Mouse (Mus musculus) heart, postnatal 14 days (tissue): Measurements from ENCODE around the gene Olfr1395. TPM values are rescaled to one million over a fixed set of nuclear protein-coding genes. Genes with fewer than 3 reads are reported as not detected.
"Not testable (repeated sequence)": the region's sequence is repeated elsewhere in the genome, so short reads cannot be mapped to it uniquely, and the experiment has no call there.

ENCODE experiments used
- DNase-seq, 2 experiments: peaks; one replicate each; pipeline ENCODE4 v3.0.0; 2021 to 2022
- intact Hi-C: fragments of 180-260 bp; cut with DNase I; formaldehyde crosslinking; loops from one replicate; pipeline ENCODE4 v1.15.1; 2025
- total RNA-seq, 2 experiments: library from RNA; stranded (reverse); gene quantifications; 2 replicates each; pipeline ENCODE4 v1.2.3; 2021

Olfr1395 gene
- total RNA-seq, 2 experiments from 2014 or later = not detected

DNA sequence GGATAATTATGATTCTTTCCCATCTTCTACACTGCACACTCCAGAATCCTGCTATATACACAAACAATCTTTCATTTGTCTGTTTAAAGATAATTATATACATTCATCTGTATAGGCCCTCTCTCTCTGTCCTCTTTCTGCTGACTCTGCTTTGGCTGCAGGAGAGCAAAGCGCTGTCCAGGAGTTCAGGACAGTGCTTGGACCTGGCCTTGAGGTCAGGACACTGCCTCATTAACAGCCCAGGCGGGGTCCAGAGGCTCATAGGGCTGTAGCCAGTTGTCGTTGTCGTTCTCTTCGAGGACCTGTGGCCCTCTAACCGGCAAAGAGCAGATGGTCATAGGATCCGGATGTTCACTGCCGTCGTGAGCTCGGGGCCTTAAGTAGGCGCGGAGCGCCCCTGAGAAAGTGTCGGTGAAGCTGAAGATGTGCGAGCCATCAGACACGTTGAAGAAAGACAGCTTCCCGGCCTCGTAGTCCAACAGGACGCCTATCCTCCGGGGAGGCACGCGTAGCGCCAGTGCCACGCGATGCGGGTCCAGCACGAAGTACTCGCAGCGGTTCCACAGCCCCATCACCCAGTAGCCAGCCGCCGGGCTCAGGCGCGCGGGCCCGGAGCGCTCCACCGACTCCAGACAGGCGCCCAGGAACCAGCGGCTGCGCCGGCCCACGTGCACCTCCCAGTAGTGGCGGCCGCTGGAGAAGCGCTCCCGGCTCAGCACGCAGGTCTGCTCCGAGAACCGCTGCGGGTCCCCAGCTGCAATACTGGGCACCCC is 27.0 kb downstream of the Olfr1395 start:
- intact Hi-C loops = no loop called here
- no peak for DNase-seq

DNA sequence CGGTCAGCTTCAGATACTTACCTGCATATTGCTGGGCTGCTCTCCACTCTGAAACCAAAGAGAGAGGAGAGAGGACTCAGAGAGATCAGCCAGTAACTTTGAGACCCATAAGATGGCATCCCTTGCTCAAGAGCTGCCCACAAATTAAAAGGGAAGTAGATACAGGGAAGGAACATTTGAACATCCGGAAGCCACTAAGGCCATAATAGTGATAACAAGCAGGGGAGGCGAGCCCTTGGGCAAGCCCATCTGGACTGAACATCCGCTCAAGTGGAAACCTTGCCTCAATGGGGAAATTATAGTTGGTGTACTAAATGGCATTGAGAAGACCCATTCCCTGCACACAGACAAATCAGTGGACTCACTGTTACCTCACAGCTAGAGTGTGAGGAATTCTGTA is 28.5 kb downstream of the Olfr1395 start:
- intact Hi-C loops = no loop called here
- no peak for DNase-seq

DNA sequence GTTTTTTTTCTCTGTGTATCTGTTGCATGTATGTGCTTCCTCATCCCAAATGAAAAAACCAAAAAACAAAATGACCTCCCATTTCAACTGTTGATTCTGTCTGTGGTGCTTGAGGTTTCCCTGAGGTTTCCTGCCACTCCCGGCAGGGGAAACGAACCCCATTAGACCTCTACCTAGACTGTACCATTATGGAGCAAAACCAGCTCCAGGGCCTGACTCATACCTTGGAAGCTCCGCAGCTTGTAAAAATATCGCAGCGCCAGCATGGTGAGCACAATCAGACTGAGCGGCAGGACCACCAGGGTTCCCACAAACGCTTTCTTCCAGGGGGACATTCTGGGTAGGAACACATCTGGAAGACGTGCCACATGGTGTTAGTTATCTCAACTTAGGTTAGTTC is 33.3 kb downstream of the Olfr1395 start:
- intact Hi-C loops = no loop called here
- DNase-seq = no peak

DNA sequence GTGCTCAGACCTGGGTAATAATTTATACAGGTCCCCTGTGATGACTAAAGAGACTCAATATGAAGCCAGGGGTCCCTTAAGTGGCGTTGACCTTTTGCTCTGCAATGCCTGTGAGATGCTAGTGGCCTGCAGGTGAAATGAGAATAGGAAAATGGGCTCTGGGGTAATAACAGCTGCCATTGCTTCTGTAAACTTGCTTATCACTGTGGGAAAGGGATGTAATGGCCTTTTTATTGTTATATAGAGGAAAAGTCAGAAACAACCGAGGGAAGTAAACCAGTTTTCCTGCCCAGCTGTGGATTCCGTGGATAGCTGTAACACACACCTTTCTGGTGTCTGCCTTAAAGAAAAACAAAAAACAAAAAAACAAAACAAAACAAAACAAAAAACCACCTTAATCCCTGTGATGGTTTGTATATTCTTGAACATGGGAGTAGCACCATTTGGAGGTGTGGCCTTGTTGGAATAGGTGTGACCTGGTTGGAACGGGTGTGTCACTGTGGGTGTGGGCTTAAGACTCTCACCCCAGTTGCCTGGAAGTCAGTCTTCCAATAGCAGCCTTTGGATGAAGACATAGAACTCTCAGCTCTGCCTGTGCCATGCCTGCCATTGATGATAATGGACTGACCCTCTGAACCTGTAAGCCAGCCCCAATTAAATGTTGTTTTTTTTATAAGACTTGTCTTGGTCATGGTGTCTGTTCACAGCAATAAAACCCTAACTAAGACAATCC is 34.1 kb downstream of the Olfr1395 start:
- DNase-seq, intact Hi-C loops: not testable (repeated sequence)

DNA sequence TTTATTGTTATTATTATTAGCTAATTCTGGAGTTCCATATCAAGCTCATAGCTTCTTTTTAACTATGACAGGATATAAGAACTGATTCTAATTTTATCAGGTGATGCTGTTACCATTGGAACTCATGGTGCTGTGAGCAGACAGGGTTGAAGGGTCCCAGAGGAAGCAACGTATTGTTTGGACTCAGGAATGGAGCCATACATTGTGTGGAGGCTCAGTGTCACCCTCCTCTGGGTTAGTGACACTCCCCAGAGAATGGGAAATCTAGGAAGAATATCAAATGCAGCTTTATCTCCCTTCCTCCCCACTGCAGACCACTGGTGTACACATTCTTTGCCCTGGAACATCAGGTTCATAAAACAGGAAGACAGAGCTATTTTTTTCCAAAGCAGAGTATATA is 41.1 kb downstream of the Olfr1395 start:
- intact Hi-C loops = loop anchor here (10.0 kb wide), 1 partner anchor 352 kb away; no protein-coding TSS in a partner anchor
- no peak for DNase-seq

DNA sequence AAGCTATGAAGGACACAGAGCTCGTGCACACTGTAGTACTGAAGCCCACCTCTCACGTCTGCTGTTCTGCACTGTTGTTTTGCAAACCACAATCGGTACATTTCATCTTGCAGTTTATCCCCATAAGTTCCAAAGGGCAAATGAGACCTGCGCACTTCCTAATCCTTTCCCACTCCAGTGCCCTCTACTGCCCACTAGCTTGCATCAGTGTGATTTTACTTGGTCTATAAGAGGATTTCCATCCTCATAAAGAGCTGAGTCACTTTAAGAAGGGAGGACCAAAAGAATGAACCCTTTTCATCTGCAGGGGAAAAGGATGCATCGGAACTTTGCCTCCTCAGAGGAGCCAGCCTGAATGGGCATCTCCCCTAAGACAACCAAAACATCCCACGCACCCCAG is 44.4 kb downstream of the Olfr1395 start:
- DNase-seq = no peak
- intact Hi-C loops = loop anchor here (2.0 to 10.0 kb wide), 3 partner anchors 76 to 348 kb away; partner anchors contain the start of gene Irgm1

DNA sequence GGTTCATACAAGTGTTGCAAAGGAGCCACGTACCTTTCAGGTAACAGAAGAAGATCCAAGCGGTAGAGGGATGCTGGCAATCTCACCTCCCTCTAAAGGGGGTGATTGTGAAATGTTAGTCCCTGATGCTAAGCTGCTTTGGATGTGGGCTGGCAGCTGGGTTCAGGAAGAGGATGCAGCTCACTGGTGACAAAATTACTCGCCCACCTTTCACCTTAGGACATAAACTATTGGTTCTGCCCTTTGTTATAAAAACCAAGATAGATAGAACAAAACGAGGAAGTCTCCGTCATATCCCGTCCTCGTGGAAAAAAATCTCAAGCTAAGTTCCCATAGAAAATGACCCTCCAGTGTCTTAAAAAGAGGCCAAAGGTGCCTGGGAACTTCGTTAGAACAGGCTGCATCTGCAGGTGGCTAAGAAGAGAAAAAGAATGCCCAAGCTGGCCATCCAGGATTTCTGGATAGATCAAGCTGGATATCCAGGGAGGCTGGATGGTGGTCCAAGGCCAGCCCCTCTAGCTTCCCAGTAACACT is 44.9 kb downstream of the Olfr1395 start, which contains the start of gene Btnl9:
Gene Btnl9 (minus strand): TSS at position 205 of the 534 bp plus-strand sequence.
- intact Hi-C loops = loop anchor here (2.0 to 10.0 kb wide), 3 partner anchors 76 to 348 kb away; partner anchors contain the start of gene Irgm1
- no peak for DNase-seq

DNA sequence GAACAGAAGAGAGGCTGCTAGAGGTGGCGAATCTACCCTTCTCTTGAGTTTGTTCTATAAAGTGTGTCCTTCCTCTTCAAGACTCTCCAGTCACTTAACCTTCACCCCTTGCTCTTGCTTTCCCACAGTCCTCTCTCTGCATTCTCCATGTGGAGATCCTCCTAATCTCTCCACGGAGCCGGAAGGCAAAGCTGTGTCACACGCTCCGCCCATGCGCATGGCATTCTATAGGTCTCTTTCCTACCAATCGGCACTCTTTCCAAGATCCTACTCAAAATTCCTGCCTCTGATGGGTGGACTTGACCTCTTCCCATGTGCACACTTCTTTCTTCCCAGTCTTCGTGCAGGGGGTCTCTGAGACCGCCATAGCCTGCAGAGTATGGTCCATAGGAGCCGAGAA is 45.6 kb downstream of the Olfr1395 start:
- intact Hi-C loops = loop anchor here (2.0 to 10.0 kb wide), 3 partner anchors 77 to 347 kb away; partner anchors contain the start of gene Irgm1
- DNase-seq = no peak

DNA sequence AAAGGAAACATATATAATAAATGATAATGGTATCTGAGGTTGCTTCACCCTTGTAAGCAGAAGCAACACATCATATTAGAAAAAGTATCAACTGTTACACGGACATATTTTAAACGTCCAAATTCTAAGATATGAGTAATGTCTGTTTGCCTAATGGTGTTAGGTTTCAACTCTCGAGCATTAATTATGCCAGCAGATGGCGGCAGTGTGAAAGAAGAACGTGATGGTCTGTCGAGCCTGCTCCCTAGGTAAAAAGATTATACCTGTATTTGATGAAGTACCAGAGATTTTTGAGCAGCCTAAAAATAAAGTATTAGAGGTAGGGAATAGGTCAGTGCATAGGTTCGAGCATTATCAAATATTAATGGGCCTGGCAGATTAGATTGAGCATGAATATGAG is 47.7 kb downstream of the Olfr1395 start:
- intact Hi-C loops = loop anchor here (1.0 to 10.0 kb wide), 5 partner anchors 79 to 345 kb away; partner anchors contain the start of gene Irgm1
- DNase-seq = peak; percentile 67 to 81

DNA sequence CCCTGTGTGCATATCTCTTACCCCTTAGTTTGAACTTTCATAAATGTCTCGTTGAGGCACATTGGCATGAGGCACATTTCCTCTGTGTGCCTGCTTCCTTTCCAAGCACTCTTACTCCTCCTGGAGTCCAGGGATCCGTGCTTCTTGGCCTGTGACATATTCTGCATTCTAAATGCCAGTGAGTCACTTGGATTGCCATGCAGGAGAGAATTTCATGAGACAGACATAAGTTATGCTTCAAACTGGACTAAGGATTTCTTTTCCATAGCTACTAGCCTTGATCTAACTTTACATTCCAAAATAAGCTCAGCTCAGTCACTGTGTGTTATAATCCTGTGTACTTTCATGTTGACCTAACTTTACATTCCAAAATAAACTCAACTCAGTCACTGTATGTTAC is 49.0 kb downstream of the Olfr1395 start:
- intact Hi-C loops = loop anchor here (5.0 kb wide), 1 partner anchor 221 kb away; no protein-coding TSS in a partner anchor
- no peak for DNase-seq

DNA sequence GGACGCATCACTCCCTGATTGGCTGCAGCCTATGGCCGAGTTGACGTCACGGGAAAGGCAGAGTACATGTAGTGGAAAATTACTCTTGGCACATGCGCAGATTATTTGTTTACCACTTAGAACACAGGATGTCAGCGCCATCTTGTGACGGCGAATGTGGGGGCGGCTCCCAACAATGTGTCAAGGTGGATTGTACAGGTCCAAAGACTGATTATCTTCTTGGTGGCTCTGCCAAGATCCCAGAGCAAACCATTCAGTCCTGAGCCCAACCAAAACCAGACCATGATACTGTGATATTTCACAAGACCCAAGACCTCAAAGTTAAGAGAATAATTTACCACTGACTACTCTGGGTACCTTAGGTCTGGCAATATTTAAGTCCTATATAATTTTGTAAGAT is 52.7 kb downstream of the Olfr1395 start:
- intact Hi-C loops = loop anchor here (5.0 kb wide), 1 partner anchor 218 kb away; no protein-coding TSS in a partner anchor
- DNase-seq = not testable (repeated sequence)

DNA sequence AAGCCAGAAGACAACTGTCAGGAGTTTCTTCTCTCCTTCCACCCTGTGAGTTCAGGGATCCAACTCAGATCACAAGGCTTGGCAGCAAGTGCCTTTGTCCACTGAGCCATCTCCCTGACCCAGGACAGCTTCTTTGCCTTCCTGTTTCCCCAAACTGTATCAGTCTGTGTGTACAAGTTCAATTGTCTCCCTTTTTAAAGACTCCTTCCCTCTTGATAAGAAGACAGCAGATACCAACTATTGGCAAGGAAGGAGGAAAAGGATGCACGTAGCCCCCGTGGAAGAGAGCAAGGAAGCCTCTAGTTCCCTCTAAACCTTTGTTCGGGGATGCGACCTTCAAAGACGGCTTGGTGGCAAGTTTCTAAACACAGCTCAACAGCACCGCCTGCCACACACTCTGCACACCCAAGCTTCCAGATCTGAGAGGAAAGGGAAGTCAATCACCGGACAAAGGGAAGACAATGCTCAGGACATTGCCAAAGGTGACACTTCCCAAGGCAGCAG is 53.8 kb downstream of the Olfr1395 start:
- peak in 1 of 2 experiments; percentile 17 for DNase-seq

More for the DNA sequence above, 53.8 kb downstream of the Olfr1395 start:
- intact Hi-C loops = no loop called here

Other genes with a start within 250 kb of the Olfr1395 start
- 1 to 10 TPM in 1 of 2 experiments, under 1 TPM in 1; 0.85 to 1.3 TPM for gene Gm5431, start 240.1 kb upstream of the Olfr1395 start, total RNA-seq
- 1 to 10 TPM; 2.0 to 2.8 TPM for gene Psme2b, start 196.1 kb upstream of the Olfr1395 start, total RNA-seq
- gene Olfr56, start 163.4 kb upstream of the Olfr1395 start, total RNA-seq = under 1 TPM in 1 of 2 experiments, not detected in 1; 0.17 TPM
- gene 9930111J21Rik1, start 162.9 kb upstream of the Olfr1395 start, total RNA-seq = 1 to 10 TPM; 4.0 to 4.4 TPM
- under 1 TPM; 0.45 to 0.61 TPM for gene Gm12185, start 150.0 kb upstream of the Olfr1395 start, total RNA-seq
- under 1 TPM; 0.91 to 1.00 TPM for gene Tgtp1, start 148.1 kb upstream of the Olfr1395 start, total RNA-seq
- 1 to 10 TPM; 5.2 to 6.6 TPM for gene 9930111J21Rik2, start 91.0 kb upstream of the Olfr1395 start, total RNA-seq
- under 1 TPM; 0.14 to 0.46 TPM for gene Tgtp2, start 78.1 kb upstream of the Olfr1395 start, total RNA-seq
- 1 to 10 TPM; 2.4 to 3.4 TPM for gene Ifi47, start 65.7 kb upstream of the Olfr1395 start, total RNA-seq
- 1 to 10 TPM; 1.2 to 1.4 TPM for gene Olfr1396, start 27.4 kb upstream of the Olfr1395 start, total RNA-seq
- gene Olfr1394, start 12.1 kb downstream of the Olfr1395 start, total RNA-seq = not detected
- 10 to 100 TPM; 48.3 to 52.4 TPM for gene Btnl9, start 44.9 kb downstream of the Olfr1395 start, total RNA-seq
- 10 to 100 TPM; 26.3 to 27.0 TPM for gene Zfp62, start 61.0 kb downstream of the Olfr1395 start, total RNA-seq
- 10 to 100 TPM; 59.3 to 68.4 TPM for gene Mgat1, start 101.9 kb downstream of the Olfr1395 start, total RNA-seq
- gene Olfr1393, start 136.0 kb downstream of the Olfr1395 start, total RNA-seq = under 1 TPM; 0.32 to 0.48 TPM
- gene Olfr1392, start 143.0 kb downstream of the Olfr1395 start, total RNA-seq = not detected
- not detected for gene Olfr10, start 162.5 kb downstream of the Olfr1395 start, total RNA-seq
- not detected for gene Olfr1391, start 180.5 kb downstream of the Olfr1395 start, total RNA-seq
- gene Olfr1390, start 192.9 kb downstream of the Olfr1395 start, total RNA-seq = not detected